Mouse (Mus musculus) effector memory CD4-positive, alpha-beta T cell, adult 7 months (primary cell): Measurements from ENCODE around the gene Srgap3. TPM values are rescaled to one million over a fixed set of nuclear protein-coding genes. Genes with fewer than 3 reads are reported as not detected.

Experiments used
- polyA plus RNA-seq: library from polyadenylated mRNA; unstranded; fragments of 100-300 nt; shearing (Covaris generic); gene quantifications from one replicate; pipeline ENCODE4 v1.2.1, GENCODE M21; 2017

The Srgap3 gene
- polyA plus RNA-seq = not detected

DNA sequence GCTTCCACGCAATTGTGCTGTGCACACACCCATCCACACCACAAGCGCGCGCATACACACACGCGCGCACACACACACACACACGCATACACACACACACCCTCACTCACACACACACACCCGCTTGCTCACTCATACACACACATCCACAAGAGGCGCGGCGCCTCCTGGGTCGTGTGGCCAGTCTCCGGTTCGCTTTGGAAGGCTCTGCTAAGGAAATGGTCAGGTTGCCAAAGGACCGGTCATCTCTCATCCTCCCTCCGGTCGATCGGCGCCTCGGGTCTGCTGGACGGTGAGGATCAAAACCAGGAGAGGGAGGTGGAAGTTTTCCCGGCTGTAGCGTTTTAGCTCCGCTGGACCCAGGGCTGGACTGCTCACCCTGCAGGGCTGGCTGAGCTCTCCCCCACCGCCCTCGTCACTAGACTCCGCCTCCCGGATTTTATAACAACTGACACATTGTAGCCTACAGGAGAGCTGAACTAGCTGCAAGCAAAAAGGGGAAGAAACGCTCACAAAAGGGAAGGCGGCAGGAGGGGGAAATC, at the start of gene Srgap3:
TSS of gene Srgap3 (minus strand) at position 372 of the 542 bp plus-strand sequence.

DNA sequence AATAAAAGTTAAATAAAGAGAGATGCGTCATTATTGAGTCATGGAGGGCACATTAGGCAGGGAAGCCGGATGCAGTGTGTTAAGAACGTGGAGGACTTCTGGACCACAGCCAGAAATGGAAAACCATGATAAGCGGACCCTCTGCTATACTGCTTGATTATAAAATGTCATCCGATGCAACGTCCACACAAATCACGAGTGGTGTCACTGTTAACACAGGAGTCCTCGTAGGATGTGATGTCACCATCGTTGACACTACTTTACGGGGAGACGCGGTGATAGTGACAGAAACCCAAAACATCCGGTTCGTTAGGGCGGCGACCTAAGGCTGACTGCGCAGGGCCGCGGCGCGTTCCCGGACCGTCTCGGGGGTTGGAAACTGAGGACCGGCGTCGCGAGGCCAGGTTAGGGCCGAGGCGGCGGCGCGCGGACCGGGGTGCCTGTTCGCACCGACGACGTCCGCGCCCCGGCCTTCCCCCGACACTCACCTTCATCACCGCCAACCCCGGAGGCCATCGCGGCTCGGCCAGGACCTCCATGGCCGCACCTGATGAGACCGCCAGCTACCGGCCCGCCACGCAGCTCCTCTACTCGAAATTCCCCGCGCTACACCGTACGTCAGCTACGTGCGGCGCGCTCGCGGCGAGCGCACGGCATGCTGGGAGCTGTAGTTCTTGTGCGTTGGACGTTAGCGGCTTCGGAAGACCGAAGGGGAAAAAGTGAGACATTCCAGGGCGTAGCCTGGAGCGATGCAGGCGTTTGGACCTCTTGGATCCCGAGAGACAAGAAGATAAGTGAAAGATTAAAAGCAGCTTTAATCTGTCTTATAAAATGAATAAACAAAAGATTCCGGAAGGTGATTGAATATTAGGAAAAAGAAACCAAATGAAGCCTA, 250.8 kb downstream of the Srgap3 start, which contains the start of gene Rad18:
TSS of gene Rad18 (minus strand) at position 631 of the 895 bp plus-strand sequence.

Other genes starting within 250 kb of the Srgap3 start
- 50.0 TPM for gene Thumpd3, start 99.0 kb upstream of the Srgap3 start, polyA plus RNA-seq
- gene Setd5, start 130.1 kb upstream of the Srgap3 start, polyA plus RNA-seq = 43.6 TPM
- gene Lhfpl4, start 248.1 kb upstream of the Srgap3 start, polyA plus RNA-seq = 0.63 TPM